Mouse (Mus musculus): Measurements from ENCODE around the gene Sac3d1. TPM values are rescaled to one million over a fixed set of nuclear protein-coding genes. Genes with fewer than 3 reads are reported as not detected.

Sac3d1 gene
- polyA plus RNA-seq (2015; fragmentation: Nextera tagmentation; extraction: Ambion mirVana): 32.5 and 36.4 TPM in 2 replicates

DNA sequence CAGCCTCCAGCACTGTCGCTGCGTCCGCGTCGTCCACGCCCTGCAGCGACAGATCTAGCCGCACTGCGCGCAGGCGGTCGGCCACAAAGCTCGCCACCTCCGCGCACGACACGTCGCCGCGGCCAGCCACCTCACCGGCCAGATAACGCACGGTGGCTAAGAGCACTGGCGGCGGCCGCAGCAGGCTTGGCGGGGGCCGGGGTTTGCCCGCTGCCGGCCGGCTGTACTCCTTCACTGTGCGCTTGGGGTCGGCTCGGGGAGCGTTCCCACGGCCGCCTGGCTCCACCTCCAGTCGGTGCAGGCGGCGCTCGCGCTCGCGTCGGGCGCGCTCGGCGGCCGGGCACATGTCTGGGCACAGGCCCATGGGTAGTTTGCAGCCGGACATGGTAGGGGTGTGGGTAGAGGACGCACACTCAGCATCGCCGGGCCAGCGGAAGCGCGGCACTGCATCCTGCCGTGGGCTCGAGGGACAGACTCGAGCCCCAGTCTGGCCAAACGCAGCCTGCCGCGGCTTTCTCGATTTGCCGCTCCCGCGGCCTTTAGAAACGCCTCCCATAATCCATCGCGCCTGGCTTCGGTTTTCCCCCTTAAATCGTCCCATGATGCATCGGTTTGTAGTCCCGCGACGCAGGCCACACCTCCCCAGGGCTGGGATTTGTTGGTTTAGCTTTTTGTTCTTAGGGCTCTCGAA is at the start of gene Sac3d1:
Gene Sac3d1, minus strand, starts transcription at position 665 of the 691 bp plus-strand sequence.
- H3K36me3 ChIP-seq (ENCODE audit: control insufficient read depth, insufficient read depth, low read length): peaks cover 19% of the 10 kb centered on the region
- no peaks in the 10 kb centered on the region for H3K9me3 ChIP-seq (ENCODE audit: control insufficient read depth, low read length)
- no peaks in the 10 kb centered on the region for H3K27me3 ChIP-seq (ENCODE audit: control insufficient read depth, insufficient read depth, low read depth, low read length)
- peak within 1 kb of the TSS; percentile 99 for H3K27ac ChIP-seq (ENCODE audit: low read length)
- WGBS: under 1% methylated on average over 74 of the region's 77 CpGs
- H3K4me2 ChIP-seq (ENCODE audit: low read depth, low read length): peak within 1 kb of the TSS; percentile 80
- peak within 1 kb of the TSS; percentile 88 for H3K9ac ChIP-seq (ENCODE audit: low read length)
- peak; percentile 91 for ATAC-seq (ENCODE audit: low read depth)
- H3K4me1 ChIP-seq (replicated peaks; ENCODE audit: control insufficient read depth, insufficient read depth, low read length): peaks cover 15% of the 10 kb centered on the region
- peak within 1 kb of the TSS; percentile 89 for H3K4me3 ChIP-seq (ENCODE audit: low read length)

GRCm38 (mm10) chr19:6166750-6167149 is 48.3 kb upstream of the Sac3d1 start:
- H3K4me2 ChIP-seq (ENCODE audit: low read depth, low read length): no peak overlapping the region
- no peak overlapping the region for H3K9ac ChIP-seq (ENCODE audit: low read length)
- no peaks in the 10 kb centered on the region for H3K36me3 ChIP-seq (ENCODE audit: control insufficient read depth, insufficient read depth, low read length)
- H3K9me3 ChIP-seq (ENCODE audit: control insufficient read depth, low read length): no peaks in the 10 kb centered on the region
- no peak overlapping the region for H3K27ac ChIP-seq (ENCODE audit: low read length)
- no peaks in the 10 kb centered on the region; the same call in 1 of the 2 replicates for H3K4me1 ChIP-seq (replicated peaks; ENCODE audit: control insufficient read depth, insufficient read depth, low read length)
- no peak overlapping the region for H3K4me3 ChIP-seq (ENCODE audit: low read length)
- ATAC-seq (ENCODE audit: low read depth): no peak
- 79% methylated on average over 4 of the region's 4 CpGs for WGBS
- no peaks in the 10 kb centered on the region for H3K27me3 ChIP-seq (ENCODE audit: control insufficient read depth, insufficient read depth, low read depth, low read length)

DNA sequence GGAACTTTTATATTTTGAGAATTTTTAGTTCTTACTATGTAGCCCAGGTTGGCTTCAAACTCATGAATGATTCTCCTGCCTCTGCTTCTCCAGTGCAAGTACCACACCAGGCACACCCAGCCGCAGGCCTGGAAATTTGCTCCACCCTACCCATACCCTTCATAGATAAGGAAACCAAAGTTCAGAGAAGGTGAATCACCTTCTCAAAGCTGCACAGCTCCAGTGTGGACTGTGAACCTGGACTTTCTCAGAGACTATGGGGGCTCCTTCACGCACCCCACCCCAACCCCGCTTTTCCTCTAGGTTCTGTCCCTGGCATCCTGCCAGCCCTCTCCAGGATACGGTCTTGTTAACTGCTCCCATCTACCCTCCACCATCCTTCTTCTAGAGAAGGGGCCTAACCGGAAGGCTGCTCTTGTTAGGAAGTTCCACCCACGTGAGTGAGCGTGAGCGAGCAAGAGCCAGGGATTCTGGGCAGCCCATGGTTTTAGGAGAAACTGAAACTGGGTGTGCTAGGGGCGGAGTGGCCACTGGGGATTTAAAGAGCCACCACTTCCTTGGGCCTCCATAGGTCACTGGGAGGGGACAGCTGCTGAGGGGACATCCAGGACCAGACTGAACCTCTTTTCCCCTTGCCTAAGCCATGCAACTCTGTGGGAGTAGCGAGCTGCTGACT is 45.6 kb upstream of the Sac3d1 start:
- 38% methylated on average over 10 of the region's 10 CpGs for WGBS
- no peaks in the 10 kb centered on the region; the same call in 1 of the 2 replicates for H3K4me1 ChIP-seq (replicated peaks; ENCODE audit: control insufficient read depth, insufficient read depth, low read length)
- no peak overlapping the region for H3K9ac ChIP-seq (ENCODE audit: low read length)
- no peak overlapping the region for H3K4me3 ChIP-seq (ENCODE audit: low read length)
- peak overlapping the region; percentile 9; the same call in 1 of the 2 replicates for H3K4me2 ChIP-seq (ENCODE audit: low read depth, low read length)
- no peaks in the 10 kb centered on the region for H3K36me3 ChIP-seq (ENCODE audit: control insufficient read depth, insufficient read depth, low read length)
- H3K9me3 ChIP-seq (ENCODE audit: control insufficient read depth, low read length): no peaks in the 10 kb centered on the region
- ATAC-seq (ENCODE audit: low read depth): no peak
- H3K27me3 ChIP-seq (ENCODE audit: control insufficient read depth, insufficient read depth, low read depth, low read length): no peaks in the 10 kb centered on the region
- H3K27ac ChIP-seq (ENCODE audit: low read length): no peak overlapping the region

DNA sequence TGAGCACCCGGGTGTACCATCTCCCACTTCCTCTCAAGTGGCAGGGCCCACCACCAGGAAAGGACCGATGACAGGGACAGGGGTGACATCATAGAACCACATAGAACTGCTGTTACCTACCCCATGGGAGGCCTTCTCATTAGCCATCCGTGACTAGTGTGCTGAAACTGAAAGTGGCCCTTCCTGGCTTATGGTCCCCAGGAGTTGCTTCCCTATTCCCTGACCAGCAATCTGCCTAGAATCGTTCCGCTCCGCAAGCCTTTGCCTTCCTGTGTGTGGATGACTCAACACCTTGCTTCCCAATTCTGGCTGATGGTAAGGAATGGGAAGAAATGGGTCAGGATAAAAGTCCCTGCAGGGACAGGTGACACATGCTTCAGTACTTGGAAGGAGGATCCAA is 38.8 kb upstream of the Sac3d1 start:
- 64% methylated on average over 6 of the region's 6 CpGs for WGBS

DNA sequence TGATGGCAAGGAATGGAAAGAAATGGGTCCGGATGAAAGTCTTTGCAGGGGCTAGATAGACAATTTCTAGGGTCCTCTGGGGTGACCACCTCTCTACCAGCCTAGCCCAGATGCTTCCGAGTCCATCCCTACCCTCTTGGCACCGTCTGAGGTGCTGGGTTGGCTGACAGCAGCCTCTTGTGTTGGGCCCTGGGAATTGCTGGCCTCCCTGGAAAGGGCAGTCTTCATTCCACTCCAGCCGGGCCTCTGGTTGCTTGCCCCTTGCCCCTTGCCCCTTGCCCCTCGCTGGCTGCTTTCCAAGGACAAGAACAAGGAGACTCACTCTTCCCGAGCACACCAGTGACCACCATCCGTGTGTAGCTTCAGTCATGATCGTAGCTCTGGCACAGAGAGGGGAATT is 37.9 kb upstream of the Sac3d1 start:
- no peak for ATAC-seq (ENCODE audit: low read depth)
- no peak overlapping the region for H3K4me3 ChIP-seq (ENCODE audit: low read length)
- H3K4me2 ChIP-seq (ENCODE audit: low read depth, low read length): no peak overlapping the region
- no peak overlapping the region for H3K27ac ChIP-seq (ENCODE audit: low read length)
- no peaks in the 10 kb centered on the region for H3K9me3 ChIP-seq (ENCODE audit: control insufficient read depth, low read length)
- no peaks in the 10 kb centered on the region for H3K27me3 ChIP-seq (ENCODE audit: control insufficient read depth, insufficient read depth, low read depth, low read length)
- H3K36me3 ChIP-seq (ENCODE audit: control insufficient read depth, insufficient read depth, low read length): no peaks in the 10 kb centered on the region
- H3K4me1 ChIP-seq (replicated peaks; ENCODE audit: control insufficient read depth, insufficient read depth, low read length): no peaks in the 10 kb centered on the region
- WGBS: 54% methylated on average over 8 of the region's 8 CpGs
- no peak overlapping the region for H3K9ac ChIP-seq (ENCODE audit: low read length)

More for the DNA sequence above, 38.8 kb upstream of the Sac3d1 start:
- no peaks in the 10 kb centered on the region for H3K9me3 ChIP-seq (ENCODE audit: control insufficient read depth, low read length)
- H3K27me3 ChIP-seq (ENCODE audit: control insufficient read depth, insufficient read depth, low read depth, low read length): no peaks in the 10 kb centered on the region
- H3K27ac ChIP-seq (ENCODE audit: low read length): no peak overlapping the region
- H3K4me1 ChIP-seq (replicated peaks; ENCODE audit: control insufficient read depth, insufficient read depth, low read length): no peaks in the 10 kb centered on the region
- H3K9ac ChIP-seq (ENCODE audit: low read length): no peak overlapping the region
- no peak overlapping the region for H3K4me2 ChIP-seq (ENCODE audit: low read depth, low read length)
- H3K36me3 ChIP-seq (ENCODE audit: control insufficient read depth, insufficient read depth, low read length): no peaks in the 10 kb centered on the region
- no peak for ATAC-seq (ENCODE audit: low read depth)
- no peak overlapping the region for H3K4me3 ChIP-seq (ENCODE audit: low read length)

DNA sequence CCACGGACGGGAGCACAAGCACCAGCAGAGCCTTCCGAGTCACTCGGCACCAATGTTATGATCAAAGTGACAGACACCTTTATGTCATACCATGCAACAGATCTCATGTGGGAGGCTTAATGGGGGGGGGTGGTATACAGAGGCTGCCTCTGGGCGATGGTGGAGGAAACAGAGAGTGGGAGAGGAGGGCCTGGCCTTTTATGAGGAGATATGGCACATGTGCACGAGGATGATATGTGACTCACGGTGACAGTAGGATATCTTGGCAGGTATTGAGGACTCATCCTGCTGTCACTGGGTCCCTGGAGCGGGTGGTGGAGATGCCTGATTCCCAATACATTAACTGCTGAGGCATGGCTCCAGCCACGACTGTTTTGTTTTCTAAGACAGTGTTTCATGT is 36.7 kb upstream of the Sac3d1 start:
- no peak overlapping the region for H3K4me2 ChIP-seq (ENCODE audit: low read depth, low read length)

DNA sequence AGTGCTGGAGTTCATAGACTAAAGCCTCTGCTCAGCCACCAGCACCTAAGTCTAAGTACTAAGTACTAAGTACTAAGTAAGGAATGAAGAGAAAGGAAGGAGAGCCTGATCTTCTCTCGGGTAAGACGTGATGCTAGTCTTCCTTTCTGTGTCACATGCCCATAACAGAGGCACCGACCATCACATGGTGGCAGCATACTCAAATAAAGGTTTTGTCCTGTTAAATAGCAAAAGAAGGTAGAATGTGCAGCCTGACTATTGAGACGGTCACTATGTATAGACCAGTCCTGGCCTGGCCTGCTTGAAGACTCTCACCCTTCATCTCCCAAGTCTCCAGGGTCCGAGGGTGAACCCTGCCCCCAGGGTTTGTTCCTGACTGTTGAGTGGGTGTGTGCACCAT is 26.4 kb upstream of the Sac3d1 start:
- no peak overlapping the region for H3K9ac ChIP-seq (ENCODE audit: low read length)
- no peak overlapping the region for H3K27ac ChIP-seq (ENCODE audit: low read length)
- peaks cover 11% of the 10 kb centered on the region for H3K4me1 ChIP-seq (replicated peaks; ENCODE audit: control insufficient read depth, insufficient read depth, low read length)
- no peak for ATAC-seq (ENCODE audit: low read depth)
- no peak overlapping the region for H3K4me2 ChIP-seq (ENCODE audit: low read depth, low read length)
- no peaks in the 10 kb centered on the region for H3K36me3 ChIP-seq (ENCODE audit: control insufficient read depth, insufficient read depth, low read length)
- H3K27me3 ChIP-seq (ENCODE audit: control insufficient read depth, insufficient read depth, low read depth, low read length): no peaks in the 10 kb centered on the region
- 72% methylated on average over 5 of the region's 5 CpGs for WGBS
- H3K4me3 ChIP-seq (ENCODE audit: low read length): no peak overlapping the region
- peaks cover 2% of the 10 kb centered on the region; the same call in 1 of the 2 replicates for H3K9me3 ChIP-seq (ENCODE audit: control insufficient read depth, low read length)

More for the DNA sequence above, 36.7 kb upstream of the Sac3d1 start:
- 77% methylated on average over 9 of the region's 9 CpGs for whole genome bisulfite sequencing
- Histone ChIP-seq H3K4me3 (ENCODE audit: low read length) (no peak overlapping the region), H3K4me1 (replicated peaks; ENCODE audit: control insufficient read depth, insufficient read depth, low read length) (no peaks in the 10 kb centered on the region), H3K27me3 (ENCODE audit: control insufficient read depth, insufficient read depth, low read depth, low read length) (no peaks in the 10 kb centered on the region), H3K9ac (ENCODE audit: low read length) (no peak overlapping the region), H3K27ac (ENCODE audit: low read length) (no peak overlapping the region), H3K9me3 (ENCODE audit: control insufficient read depth, low read length) (no peaks in the 10 kb centered on the region), H3K36me3 (ENCODE audit: control insufficient read depth, insufficient read depth, low read length) (no peaks in the 10 kb centered on the region)
- no peak for ATAC-seq (ENCODE audit: low read depth)

DNA sequence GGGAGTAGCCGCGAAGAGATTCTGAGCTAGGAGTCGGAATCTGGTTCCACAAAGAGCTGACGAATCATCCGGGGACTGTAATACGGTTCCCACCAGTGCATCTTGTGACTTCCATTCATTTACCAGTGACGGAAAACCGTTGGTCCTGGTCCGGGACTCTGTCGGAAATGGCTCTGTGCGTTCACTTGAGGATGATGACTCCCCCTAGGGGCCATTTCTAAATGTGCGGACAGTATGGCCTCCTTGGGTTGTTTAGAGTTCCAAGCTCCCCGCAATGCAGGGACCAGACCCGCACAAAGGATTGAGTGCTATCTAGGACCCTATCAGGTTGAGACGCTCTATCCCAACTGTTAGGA is 22.9 kb upstream of the Sac3d1 start, which contains the start of gene Arl2:
Gene Arl2, minus strand, starts transcription at position 155 of the 356 bp plus-strand sequence.
- peak; percentile 83 for ATAC-seq (ENCODE audit: low read depth)
- Histone ChIP-seq H3K36me3 (ENCODE audit: control insufficient read depth, insufficient read depth, low read length) (0 out of 2 replicates have a peak, but pooled peaks cover 2% of the 10 kb centered on the region), H3K9ac (ENCODE audit: low read length) (peak within 1 kb of the TSS; percentile 91), H3K4me2 (ENCODE audit: low read depth, low read length) (peak within 1 kb of the TSS; percentile 91), H3K9me3 (ENCODE audit: control insufficient read depth, low read length) (peaks cover 2% of the 10 kb centered on the region; the same call in 1 of the 2 replicates), H3K27me3 (ENCODE audit: control insufficient read depth, insufficient read depth, low read depth, low read length) (no peaks in the 10 kb centered on the region), H3K4me3 (ENCODE audit: low read length) (peak within 1 kb of the TSS; percentile 80), H3K4me1 (replicated peaks; ENCODE audit: control insufficient read depth, insufficient read depth, low read length) (peaks cover 12% of the 10 kb centered on the region), H3K27ac (ENCODE audit: low read length) (peak within 1 kb of the TSS; percentile 98)
- 0% methylated on average over 15 of the region's 15 CpGs for WGBS

GRCm38 (mm10) chr19:6140678-6141393 is 22.4 kb upstream of the Sac3d1 start, which contains the start of gene Batf2:
Gene Batf2 (plus strand): TSS chr19:6140983.
- H3K27ac ChIP-seq (ENCODE audit: low read length): peak within 1 kb of the TSS; percentile 98
- H3K9me3 ChIP-seq (ENCODE audit: control insufficient read depth, low read length): peaks cover 2% of the 10 kb centered on the region; the same call in 1 of the 2 replicates
- WGBS: under 1% methylated on average over 58 of the region's 68 CpGs
- peak; percentile 96 for ATAC-seq (ENCODE audit: low read depth)
- H3K9ac ChIP-seq (ENCODE audit: low read length): peak within 1 kb of the TSS; percentile 91
- peak within 1 kb of the TSS; percentile 80 for H3K4me3 ChIP-seq (ENCODE audit: low read length)
- H3K4me1 ChIP-seq (replicated peaks; ENCODE audit: control insufficient read depth, insufficient read depth, low read length): peaks cover 12% of the 10 kb centered on the region
- H3K36me3 ChIP-seq (ENCODE audit: control insufficient read depth, insufficient read depth, low read length): peaks cover 2% of the 10 kb centered on the region; the same call in 1 of the 2 replicates
- H3K4me2 ChIP-seq (ENCODE audit: low read depth, low read length): peak within 1 kb of the TSS; percentile 91
- H3K27me3 ChIP-seq (ENCODE audit: control insufficient read depth, insufficient read depth, low read depth, low read length): no peaks in the 10 kb centered on the region

Measured in lung, embryonic 16.5 days (tissue).